Mouse (Mus musculus) cerebellum, adult 2 months (tissue): Measurements from ENCODE around the gene Mab21l2. TPM values are rescaled to one million over a fixed set of nuclear protein-coding genes. Genes with fewer than 3 reads are reported as not detected.

ENCODE experiments used
- DNase-seq, 2 experiments: peaks; one replicate each; pipeline ENCODE4 v3.0.0; 2021
- H3K27ac ChIP-seq: fragments of 200-500 bp; 2 replicates; pipeline ENCODE4 v1.5.1; 2012; ENCODE audit warnings: low read length, control low read depth, inconsistent platforms; ENCODE audit not compliant: insufficient read depth
- H3K27me3 ChIP-seq: fragments of 200-500 bp; 2 replicates; pipeline ENCODE4 v1.6.1; 2012; ENCODE audit warnings: inconsistent platforms, mild to moderate bottlenecking, low read length, moderate library complexity; ENCODE audit not compliant: control insufficient read depth, insufficient read depth
- H3K4me1 ChIP-seq: fragments of 200-500 bp; 2 replicates; pipeline ENCODE4 v1.6.1; 2011; ENCODE audit warnings: low read length; ENCODE audit not compliant: control insufficient read depth, insufficient read depth
- H3K4me3 ChIP-seq: fragments of 200-500 bp; replicated peaks from 2 replicates; pipeline ENCODE3; 2011; ENCODE audit warnings: mild to moderate bottlenecking, low read depth, low read length, control low read depth; ENCODE audit not compliant: insufficient read depth
- CTCF ChIP-seq: fragments of 200-500 bp; IDR thresholded peaks from 2 replicates; pipeline ENCODE4 v1.5.1; 2011; ENCODE audit warnings: low read depth, mild to moderate bottlenecking, control low read depth, low read length, moderate library complexity, borderline replicate concordance; ENCODE audit not compliant: insufficient read depth
- POLR2A ChIP-seq: fragments of 200-500 bp; IDR thresholded peaks from 2 replicates; pipeline ENCODE4 v1.6.1; 2011; ENCODE audit warnings: low read length, control low read depth, borderline replicate concordance; ENCODE audit not compliant: insufficient read depth
- WGBS: fragments of 180-500 bp; shearing (Covaris S2); methylation state at CpG from one replicate; pipeline ENCODE4 v1.1.7; 2018; 5-methylcytosine and 5-hydroxymethylcytosine counted together
- polyA plus RNA-seq: library from polyadenylated mRNA; depleted of rRNA; stranded (reverse); fragments of >200 nt; gene quantifications from 2 replicates; pipeline ENCODE4 v1.2.3, GENCODE M21; 2012

Mab21l2 gene
- polyA plus RNA-seq, 1 experiment: 19.4 TPM

DNA sequence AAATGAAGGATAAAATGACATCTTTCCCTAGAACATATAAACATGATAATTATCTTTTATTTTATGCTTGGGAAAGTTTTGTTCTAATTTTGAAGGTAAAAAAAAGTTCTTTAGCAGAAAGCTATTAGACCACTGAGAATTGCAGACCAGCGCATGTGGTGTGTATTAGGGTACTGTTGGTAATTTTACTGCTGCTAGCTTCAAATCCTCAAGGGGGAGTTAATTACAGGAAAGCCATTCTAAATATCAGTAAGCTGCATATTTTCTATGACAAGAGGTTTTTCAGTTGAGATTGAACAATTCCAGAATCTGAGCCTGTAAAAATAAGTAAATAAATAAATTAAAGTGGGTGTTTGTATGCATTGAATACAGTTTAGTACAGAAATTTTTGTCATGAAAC is 11.7 kb downstream of the Mab21l2 start:
- TF ChIP-seq POLR2A (no peak), CTCF (no peak)

DNA sequence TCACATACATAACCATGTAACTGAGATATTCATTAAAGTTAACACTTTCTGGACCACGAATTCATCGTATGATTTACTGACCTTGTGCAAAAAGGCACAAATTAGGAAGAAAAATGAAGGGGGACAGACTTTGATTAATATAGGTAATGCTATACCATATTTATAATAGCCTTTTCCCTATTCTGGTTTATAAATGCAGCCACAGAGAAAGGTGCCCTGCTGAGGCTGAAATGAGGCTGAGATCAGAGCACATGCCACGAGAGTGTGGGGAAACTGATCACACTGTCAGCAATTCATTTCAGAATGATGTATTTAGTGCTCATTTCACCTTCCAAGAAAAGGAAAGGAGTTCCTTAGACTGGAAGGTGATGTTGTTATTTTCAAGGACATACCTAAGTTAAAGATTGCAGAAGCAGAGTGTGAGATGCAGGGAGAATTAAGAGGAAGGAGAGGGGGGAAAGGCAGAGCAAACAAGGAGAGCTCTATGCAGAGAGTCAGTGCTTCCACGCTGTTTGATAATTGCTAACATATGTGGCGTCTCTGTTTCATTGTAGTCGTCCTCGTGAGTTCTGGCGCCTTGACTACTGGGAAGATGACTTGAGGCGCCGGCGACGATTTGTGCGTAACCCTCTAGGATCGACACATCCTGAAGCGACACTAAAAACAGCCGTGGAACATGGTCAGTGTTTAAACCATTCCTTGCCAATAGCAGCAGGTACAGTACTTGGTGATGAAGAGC is 16.7 kb downstream of the Mab21l2 start:
- 66% methylated on average over 16 of the region's 16 CpGs for WGBS
- no peak for DNase-seq
- Histone ChIP-seq H3K4me3 (no peak overlapping the region), H3K4me1 (no peaks in the 10 kb centered on the region), H3K27me3 (no peaks in the 10 kb centered on the region), H3K27ac (no peak overlapping the region)
- TF ChIP-seq CTCF: no peak
- no peak for TF ChIP-seq POLR2A

More for the DNA sequence above, 11.7 kb downstream of the Mab21l2 start:
- H3K4me1 ChIP-seq: no peaks in the 10 kb centered on the region
- H3K27ac ChIP-seq: no peak overlapping the region
- 100% methylated on average over 1 of the region's 1 CpGs for WGBS
- no peak overlapping the region for H3K4me3 ChIP-seq
- DNase-seq: no peak
- no peaks in the 10 kb centered on the region for H3K27me3 ChIP-seq

GRCm38 (mm10) chr3:86522880-86523505 is 25.4 kb downstream of the Mab21l2 start:
- H3K27me3 ChIP-seq: no peaks in the 10 kb centered on the region
- H3K4me3 ChIP-seq: no peak overlapping the region
- no peak for DNase-seq
- TF ChIP-seq CTCF (no peak), POLR2A (no peak)
- 81% methylated on average over 3 of the region's 3 CpGs for WGBS
- no peaks in the 10 kb centered on the region for H3K4me1 ChIP-seq
- no peak overlapping the region for H3K27ac ChIP-seq

DNA sequence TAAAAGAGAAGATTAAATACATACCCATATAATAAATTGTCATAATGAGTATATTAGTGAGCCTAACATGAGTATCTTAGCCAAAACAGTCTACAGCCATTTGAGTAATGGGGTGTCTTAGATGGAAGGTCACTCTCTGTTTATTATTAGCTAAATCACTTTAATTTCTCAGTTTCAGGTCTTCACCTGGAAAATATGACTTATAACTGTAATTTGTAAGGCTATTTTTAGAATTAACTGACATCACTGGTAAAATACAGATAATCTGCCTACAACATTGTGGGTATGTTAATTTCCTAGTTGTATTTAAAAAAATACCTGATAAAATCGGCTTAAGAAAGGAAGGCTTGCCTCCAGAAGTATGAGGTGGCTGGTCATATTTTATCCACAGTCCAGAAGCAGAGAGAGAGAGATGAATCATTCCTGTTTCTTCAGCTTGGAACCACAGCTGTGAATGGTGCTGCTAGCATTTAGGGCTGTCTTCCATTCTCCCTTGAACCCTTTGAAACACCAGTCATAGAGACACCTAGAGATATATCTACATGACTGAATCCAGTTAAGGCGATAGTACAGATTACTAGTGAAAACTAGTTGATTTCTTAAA is 29.8 kb downstream of the Mab21l2 start:
- Histone ChIP-seq H3K27ac (no peak overlapping the region), H3K4me1 (no peaks in the 10 kb centered on the region), H3K4me3 (no peak overlapping the region), H3K27me3 (no peaks in the 10 kb centered on the region)
- TF ChIP-seq CTCF: no peak
- TF ChIP-seq POLR2A: no peak
- DNase-seq: no peak
- 89% methylated on average over 2 of the region's 2 CpGs for WGBS

DNA sequence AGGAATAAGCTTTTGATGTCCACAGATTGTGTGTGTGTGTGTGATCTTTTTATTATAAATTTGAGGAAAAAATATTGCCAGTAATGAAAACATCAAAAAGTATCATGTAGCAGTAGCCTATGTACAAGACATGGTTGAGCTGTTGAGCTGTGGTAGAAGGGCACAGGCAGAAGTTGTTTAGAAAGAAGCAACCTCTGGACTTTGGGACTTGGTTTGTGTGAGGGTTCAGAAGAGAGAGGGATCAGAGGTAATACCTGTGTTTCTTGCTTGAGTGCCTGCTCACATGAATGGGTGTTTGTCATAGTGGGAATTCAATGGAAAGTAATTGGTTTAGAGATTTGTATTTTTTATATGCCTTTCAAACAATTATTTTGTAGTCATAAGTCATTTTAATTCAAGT is 47.8 kb downstream of the Mab21l2 start:
- DNase-seq: no peak
- no peaks in the 10 kb centered on the region for H3K27me3 ChIP-seq
- no peak overlapping the region for H3K4me3 ChIP-seq
- H3K4me1 ChIP-seq: no peaks in the 10 kb centered on the region
- H3K27ac ChIP-seq: no peak overlapping the region
- TF ChIP-seq POLR2A (no peak), CTCF (no peak)
